Mouse (Mus musculus): ENCODE measurements at regions not wholly inside any gene's neighbourhood (a gene's known extent, or its start where the extent isn't known, plus 50 kb on each side); places are given as distances from the start of the nearest gene placed in this dataset.

GRCm38 (mm10) chr14:113431220-113431619 is 116.8 kb downstream of the Tpm3-rs7 start:
- peak in 1 of 2 experiments; percentile 50 for DNase-seq (ENCODE audit: extremely low spot score in 1 of 2, low spot score in 1 of 2)

GRCm38 (mm10) chr14:113442261-113442660 is 127.9 kb downstream of the Tpm3-rs7 start:
- no peak for DNase-seq (ENCODE audit: extremely low spot score in 1 of 2, low spot score in 1 of 2)

GRCm38 (mm10) chr14:113454891-113455290 is 140.5 kb downstream of the Tpm3-rs7 start:
- DNase-seq (ENCODE audit: extremely low spot score in 1 of 2, low spot score in 1 of 2): no peak

- DNase-seq (ENCODE audit: extremely low spot score in 1 of 2, low spot score in 1 of 2): no peak
Observed at GRCm38 (mm10) chr14:113457514-113457913, 143.1 kb downstream of the Tpm3-rs7 start.

- DNase-seq (ENCODE audit: extremely low spot score in 1 of 2, low spot score in 1 of 2): peak; percentile 2 to 68
Observed at GRCm38 (mm10) chr14:113469072-113469471, 154.7 kb downstream of the Tpm3-rs7 start.

GRCm38 (mm10) chr14:113469978-113470377 is 155.6 kb downstream of the Tpm3-rs7 start:
- peak; percentile 1 to 22 for DNase-seq (ENCODE audit: extremely low spot score in 1 of 2, low spot score in 1 of 2)

- no peak for DNase-seq (ENCODE audit: extremely low spot score in 1 of 2, low spot score in 1 of 2)
Observed at GRCm38 (mm10) chr14:113486591-113486990, 172.2 kb downstream of the Tpm3-rs7 start.

GRCm38 (mm10) chr14:113503796-113504195 is 189.4 kb downstream of the Tpm3-rs7 start:
- no peak for DNase-seq (ENCODE audit: extremely low spot score in 1 of 2, low spot score in 1 of 2)
